Comparison of ENCODE assay signal across 13 mouse cellular contexts in genomic region chr9:75319365-75319764, GRCm38 (mm10). TPM values are rescaled to one million over a fixed set of nuclear protein-coding genes. Genes with fewer than 3 reads are reported as not detected.
DNase-seq lines count a peak whose midpoint lies in the region; ATAC-seq lines count a peak whose summit lies in the region.
"Had no signal": no experiment of that assay in that cellular context is flagged by ENCODE, and none has a peak within 500 bp of the region (broad histone marks: within the 10 kb centered on the region; RNA-seq: fewer than 3 reads in every experiment).

No protein-coding gene starts in this region.

- H3K9me3 ChIP-seq in heart, embryonic 15.5 days (replicated peaks) = no peaks in the 10 kb centered on the region
- no peaks in the 10 kb centered on the region for H3K9me3 ChIP-seq in midbrain, embryonic 15.5 days
- no peaks in the 10 kb centered on the region for H3K9me3 ChIP-seq in midbrain, embryonic 11.5 days (ENCODE audit: control insufficient read depth, low read length)
- H3K9me3 ChIP-seq: forebrain, embryonic 13.5 days; limb, embryonic 10.5 days had no signal

- no peak for DNase-seq in heart, adult 8-10 months (ENCODE audit: low spot score)
- no peak for DNase-seq in midbrain, embryonic 11.5 days (ENCODE audit: low spot score, missing footprints)
- peak; percentile 23 for DNase-seq in embryo, embryonic 10.5 days (ENCODE audit: low spot score)
- DNase-seq in retina, postnatal 7 days (ENCODE audit: low read depth, low spot score) = peak; percentile 53

- H3K4me1 ChIP-seq in heart, embryonic 15.5 days (replicated peaks) = peaks cover 25% of the 10 kb centered on the region
- peaks cover 14% of the 10 kb centered on the region for H3K4me1 ChIP-seq in midbrain, embryonic 15.5 days
- H3K4me1 ChIP-seq in midbrain, embryonic 11.5 days (ENCODE audit: control insufficient read depth, insufficient read depth, low read length) = peaks cover 8% of the 10 kb centered on the region

- H3K27me3 ChIP-seq in heart, embryonic 15.5 days = no peaks in the 10 kb centered on the region
- H3K27me3 ChIP-seq in midbrain, embryonic 15.5 days (replicated peaks) = no peaks in the 10 kb centered on the region
- H3K27me3 ChIP-seq in midbrain, embryonic 11.5 days (ENCODE audit: control insufficient read depth, insufficient read depth, low read length) = no peaks in the 10 kb centered on the region
- H3K27me3 ChIP-seq: forebrain, embryonic 13.5 days had no signal

- WGBS in heart, embryonic 15.5 days = 72% methylated on average over 3 of the region's 3 CpGs
- 75% methylated on average over 3 of the region's 3 CpGs for WGBS in midbrain, embryonic 15.5 days
- WGBS in midbrain, embryonic 11.5 days = 83% methylated on average over 3 of the region's 3 CpGs

- ATAC-seq in heart, embryonic 15.5 days (replicated peaks; ENCODE audit: insufficient number of reproducible peaks, insufficient read depth, low FRiP score, low read depth) = no peak
- no peak for ATAC-seq in midbrain, embryonic 15.5 days (replicated peaks)
- ATAC-seq in midbrain, embryonic 11.5 days (ENCODE audit: low FRiP score) = no peak
- ATAC-seq in megakaryocyte progenitor cell, adult 5-6 weeks (replicated peaks; ENCODE audit: poor library complexity) = no peak
- ATAC-seq: forebrain, embryonic 13.5 days; intestine, embryonic 16.5 days had no signal

- no peak overlapping the region for H3K9ac ChIP-seq in heart, embryonic 15.5 days
- H3K9ac ChIP-seq in midbrain, embryonic 15.5 days = no peak overlapping the region
- no peak overlapping the region for H3K9ac ChIP-seq in midbrain, embryonic 11.5 days (ENCODE audit: low read length)
- H3K9ac ChIP-seq: forebrain, embryonic 13.5 days had no signal

- H3K27ac ChIP-seq in heart, embryonic 15.5 days = peak overlapping the region; percentile 76
- peak overlapping the region; percentile 46 for H3K27ac ChIP-seq in midbrain, embryonic 15.5 days
- no peak overlapping the region for H3K27ac ChIP-seq in midbrain, embryonic 11.5 days (ENCODE audit: low read depth, low read length)
- H3K27ac ChIP-seq: forebrain, embryonic 13.5 days; limb, embryonic 10.5 days had no signal

- H3K4me2 ChIP-seq in heart, embryonic 15.5 days = no peak overlapping the region
- H3K4me2 ChIP-seq in midbrain, embryonic 15.5 days = no peak overlapping the region
- H3K4me2 ChIP-seq in midbrain, embryonic 11.5 days = no peak overlapping the region
- H3K4me2 ChIP-seq: forebrain, embryonic 13.5 days had no signal

- H3K36me3 ChIP-seq in heart, embryonic 15.5 days = no peaks in the 10 kb centered on the region
- H3K36me3 ChIP-seq in midbrain, embryonic 15.5 days (replicated peaks) = no peaks in the 10 kb centered on the region
- no peaks in the 10 kb centered on the region for H3K36me3 ChIP-seq in midbrain, embryonic 11.5 days (ENCODE audit: control insufficient read depth, insufficient read depth, low read length)
- H3K36me3 ChIP-seq: limb, embryonic 10.5 days had no signal

- H3K4me3 ChIP-seq in heart, embryonic 15.5 days = no peak overlapping the region
- no peak overlapping the region for H3K4me3 ChIP-seq in midbrain, embryonic 15.5 days
- no peak overlapping the region for H3K4me3 ChIP-seq in midbrain, embryonic 11.5 days (ENCODE audit: low read depth, low read length)
- H3K4me3 ChIP-seq: forebrain, embryonic 13.5 days; limb, embryonic 10.5 days had no signal

RNA-seq across cellular contexts. Expression of gene Gnb5, which starts 13.3 kb away (rescaled TPM):
- polyA plus RNA-seq in heart, embryonic 15.5 days (2015; fragmentation: Nextera tagmentation; extraction: Ambion mirVana) = 53.7 and 56.1 TPM in 2 replicates
- total RNA-seq in heart, adult 8-10 months (2022) = 10 to 100 TPM; 20.4 to 25.1 (median 23.8) TPM
- polyA plus RNA-seq in midbrain, embryonic 15.5 days (2015; fragmentation: Nextera tagmentation; extraction: Ambion mirVana) = 65.1 and 69.5 TPM in 2 replicates
- polyA plus RNA-seq in midbrain, embryonic 11.5 days (2014; fragmentation: Nextera tagmentation; extraction: Ambion mirVana) = 33.1 and 34.4 TPM in 2 replicates
- 0.51 and 0.67 TPM in 2 replicates for total RNA-seq in megakaryocyte progenitor cell, adult 5-6 weeks (2015)
- total RNA-seq in megakaryocyte progenitor cell, adult 5-6 weeks (2017) = 1.00 and 2.1 TPM in 2 replicates

RNA-seq across cellular contexts. Expression of gene Bcl2l10, which starts 28.2 kb away (rescaled TPM):
- polyA plus RNA-seq in heart, embryonic 15.5 days (2015; fragmentation: Nextera tagmentation; extraction: Ambion mirVana) = not detected in 2 replicates
- not detected for total RNA-seq in heart, adult 8-10 months (2022)
- polyA plus RNA-seq in midbrain, embryonic 15.5 days (2015; fragmentation: Nextera tagmentation; extraction: Ambion mirVana) = not detected in 2 replicates
- not detected in 2 replicates for polyA plus RNA-seq in midbrain, embryonic 11.5 days (2014; fragmentation: Nextera tagmentation; extraction: Ambion mirVana)
- total RNA-seq in megakaryocyte progenitor cell, adult 5-6 weeks (2015) = not detected in 2 replicates
- not detected in 2 replicates for total RNA-seq in megakaryocyte progenitor cell, adult 5-6 weeks (2017)
- total RNA-seq: neutrophil, adult 5-6 weeks had no signal
- polyA plus RNA-seq: forebrain, embryonic 13.5 days; intestine, embryonic 16.5 days; limb, embryonic 10.5 days; lung, embryonic 16.5 days; stomach, embryonic 14.5 days had no signal

Comparison
In these comparisons a context has a peak if more than half of its experiments do, and no peak if none do; other contexts are left out.
1. DNase-seq: peak in embryo, embryonic 10.5 days (single experiment) and retina, postnatal 7 days (single experiment); none in heart, adult 8-10 months (single experiment) and midbrain, embryonic 11.5 days (single experiment).